16 mouse cellular contexts compared by ENCODE assay signal in genomic region chr5:141004078-141004763, GRCm38 (mm10). TPM values are rescaled to one million over a fixed set of nuclear protein-coding genes. Genes with fewer than 3 reads are reported as not detected.
A peak's percentile ranks its signal among the peaks of the same experiment; 100 is the strongest.
DNase-seq lines count a peak whose midpoint lies in the region; ATAC-seq lines count a peak whose summit lies in the region.
"Had no signal": no experiment of that assay in that cellular context is flagged by ENCODE, and none has a peak within 500 bp of the region (broad histone marks: within the 10 kb centered on the region; RNA-seq: fewer than 3 reads in every experiment).

No protein-coding gene starts in this region.

- ATAC-seq in liver, embryonic 16.5 days (ENCODE audit: low read depth), result 0 out of 2 replicates have a peak, but pooled peaks have one; percentile 7
- ATAC-seq in liver, embryonic 11.5 days (replicated peaks; ENCODE audit: low FRiP score), result no peak
- ATAC-seq in granulocyte monocyte progenitor cell, adult 5-6 weeks (replicated peaks; ENCODE audit: poor library complexity, severe bottlenecking), result peak; percentile 87
- ATAC-seq in forebrain, embryonic 14.5 days, result no peak
- ATAC-seq: midbrain, embryonic 15.5 days had no signal

- H3K9me3 ChIP-seq in liver, embryonic 16.5 days (replicated peaks; ENCODE audit: control insufficient read depth, low read length), result no peaks in the 10 kb centered on the region
- no peaks in the 10 kb centered on the region for H3K9me3 ChIP-seq in liver, embryonic 11.5 days (ENCODE audit: control insufficient read depth, low read length)
- H3K9me3 ChIP-seq in forebrain, embryonic 14.5 days (replicated peaks; ENCODE audit: control insufficient read depth, low read length), result no peaks in the 10 kb centered on the region
- H3K9me3 ChIP-seq: hindbrain, embryonic 15.5 days; midbrain, embryonic 15.5 days had no signal

- no peak overlapping the region for H3K27ac ChIP-seq in liver, embryonic 16.5 days (ENCODE audit: low read length)
- no peak overlapping the region for H3K27ac ChIP-seq in liver, embryonic 11.5 days (ENCODE audit: low read depth, low read length)
- H3K27ac ChIP-seq in forebrain, embryonic 14.5 days (ENCODE audit: low read depth, low read length), result no peak overlapping the region
- H3K27ac ChIP-seq: embryonic facial prominence, embryonic 13.5 days; hindbrain, embryonic 15.5 days; midbrain, embryonic 15.5 days had no signal

- no peaks in the 10 kb centered on the region for H3K27me3 ChIP-seq in liver, embryonic 16.5 days (ENCODE audit: control insufficient read depth, insufficient read depth, low read depth, low read length)
- no peaks in the 10 kb centered on the region for H3K27me3 ChIP-seq in liver, embryonic 11.5 days (replicated peaks; ENCODE audit: control insufficient read depth, insufficient read depth, low read length)
- H3K27me3 ChIP-seq in forebrain, embryonic 14.5 days (replicated peaks; ENCODE audit: control insufficient read depth, insufficient read depth, low read length), result no peaks in the 10 kb centered on the region
- H3K27me3 ChIP-seq: embryonic facial prominence, embryonic 13.5 days; hindbrain, embryonic 15.5 days; midbrain, embryonic 15.5 days had no signal

- H3K4me2 ChIP-seq in liver, embryonic 16.5 days (ENCODE audit: low read depth, low read length), result no peak overlapping the region
- H3K4me2 ChIP-seq in liver, embryonic 11.5 days, result no peak overlapping the region
- H3K4me2 ChIP-seq in forebrain, embryonic 14.5 days (ENCODE audit: low read length), result no peak overlapping the region
- H3K4me2 ChIP-seq: embryonic facial prominence, embryonic 13.5 days; hindbrain, embryonic 15.5 days; midbrain, embryonic 15.5 days had no signal

- WGBS in liver, embryonic 16.5 days (ENCODE audit: insufficient replicate concordance), result 43% methylated on average over 3 of the region's 3 CpGs
- WGBS in liver, embryonic 11.5 days, result 64% methylated on average over 3 of the region's 3 CpGs
- WGBS in forebrain, embryonic 14.5 days, result 92% methylated on average over 3 of the region's 3 CpGs

- DNase-seq in liver, embryonic 11.5 days (ENCODE audit: low spot score), result no peak
- DNase-seq in CD4-positive, CD25-positive, alpha-beta regulatory T cell, adult 2 months (ENCODE audit: low read depth, low spot score), result peak; percentile 35
- peak; percentile 16 to 39 for DNase-seq in natural killer cell, adult 2 months (ENCODE audit: low spot score in 2 of 2)
- no peak for DNase-seq in cerebellum, postnatal 4 days (ENCODE audit: low spot score in 2 of 2)
- DNase-seq in forebrain, embryonic 14.5 days (ENCODE audit: low spot score), result no peak
- DNase-seq: cerebellum, adult 11 months; cerebellum, postnatal 36 days; gastrocnemius, postnatal 10 days; heart, postnatal 14 days; kidney, adult 11 months; kidney, postnatal 4 days had no signal

- H3K4me3 ChIP-seq in liver, embryonic 16.5 days (ENCODE audit: low read depth, low read length), result no peak overlapping the region
- H3K4me3 ChIP-seq in liver, embryonic 11.5 days (ENCODE audit: low read depth, low read length), result no peak overlapping the region
- no peak overlapping the region for H3K4me3 ChIP-seq in forebrain, embryonic 14.5 days (ENCODE audit: low read depth, low read length)
- H3K4me3 ChIP-seq: embryonic facial prominence, embryonic 13.5 days; hindbrain, embryonic 15.5 days; midbrain, embryonic 15.5 days had no signal

- no peaks in the 10 kb centered on the region for H3K36me3 ChIP-seq in liver, embryonic 16.5 days (ENCODE audit: control insufficient read depth, insufficient read depth)
- H3K36me3 ChIP-seq in liver, embryonic 11.5 days (ENCODE audit: control insufficient read depth, insufficient read depth, low read length), result no peaks in the 10 kb centered on the region
- H3K36me3 ChIP-seq in forebrain, embryonic 14.5 days (ENCODE audit: control insufficient read depth, insufficient read depth, low read length), result no peaks in the 10 kb centered on the region
- H3K36me3 ChIP-seq: embryonic facial prominence, embryonic 13.5 days; hindbrain, embryonic 15.5 days; midbrain, embryonic 15.5 days had no signal

- no peak overlapping the region for H3K9ac ChIP-seq in liver, embryonic 16.5 days (ENCODE audit: low read depth, low read length)
- no peak overlapping the region for H3K9ac ChIP-seq in liver, embryonic 11.5 days (ENCODE audit: low read depth, low read length)
- H3K9ac ChIP-seq in forebrain, embryonic 14.5 days (ENCODE audit: low read length), result no peak overlapping the region
- H3K9ac ChIP-seq: embryonic facial prominence, embryonic 13.5 days; hindbrain, embryonic 15.5 days; midbrain, embryonic 15.5 days had no signal

- no peaks in the 10 kb centered on the region for H3K4me1 ChIP-seq in liver, embryonic 16.5 days (ENCODE audit: control insufficient read depth, low read depth, low read length)
- no peaks in the 10 kb centered on the region for H3K4me1 ChIP-seq in liver, embryonic 11.5 days (replicated peaks; ENCODE audit: control insufficient read depth, insufficient read depth, low read length)
- no peaks in the 10 kb centered on the region for H3K4me1 ChIP-seq in forebrain, embryonic 14.5 days (ENCODE audit: control insufficient read depth, insufficient read depth, low read length)
- H3K4me1 ChIP-seq: embryonic facial prominence, embryonic 13.5 days; hindbrain, embryonic 15.5 days; midbrain, embryonic 15.5 days had no signal

RNA-seq across cellular contexts. Expression of gene Card11, which starts 3.8 kb away (rescaled TPM):
- polyA plus RNA-seq in liver, embryonic 16.5 days (2015; fragmentation: Nextera tagmentation; extraction: Ambion mirVana), result 0.08 and 0.28 TPM in 2 replicates
- 0.22 and 0.29 TPM in 2 replicates for polyA plus RNA-seq in liver, embryonic 11.5 days (2014; fragmentation: Nextera tagmentation; extraction: Ambion mirVana)
- total RNA-seq in granulocyte monocyte progenitor cell, adult 5-6 weeks (2014; fragmentation: Nextera tagmentation), result 1.6 TPM in 1 of 2 replicates, not detected in the other
- total RNA-seq in granulocyte monocyte progenitor cell, adult 5-6 weeks (2017), result 0.22 TPM in 1 of 2 replicates, not detected in the other
- polyA plus RNA-seq in forebrain, embryonic 14.5 days (2014; fragmentation: Nextera tagmentation; extraction: Ambion mirVana), result 0.10 TPM in 1 of 2 replicates, not detected in the other

Comparison
In these comparisons a context has a peak if more than half of its experiments do, and no peak if none do; other contexts are left out.
1. ATAC-seq: peak in liver, embryonic 16.5 days (single experiment) and granulocyte monocyte progenitor cell, adult 5-6 weeks (single experiment); none in liver, embryonic 11.5 days (single experiment) and forebrain, embryonic 14.5 days (single experiment).
2. DNase-seq: peak in CD4-positive, CD25-positive, alpha-beta regulatory T cell, adult 2 months (single experiment) and natural killer cell, adult 2 months (2 of 2); none in liver, embryonic 11.5 days (single experiment), cerebellum, postnatal 4 days (0 of 2) and forebrain, embryonic 14.5 days (single experiment).